Mouse (Mus musculus) testis, adult 2 months (tissue): ENCODE results near the gene 1700113H08Rik. TPM values are rescaled to one million over a fixed set of nuclear protein-coding genes. Genes with fewer than 3 reads are reported as not detected.

Experiments used
- H3K27ac ChIP-seq: fragments of 200-500 bp; 2 replicates; pipeline ENCODE4 v1.5.1; 2012; ENCODE audit warnings: low read depth, low read length; ENCODE audit not compliant: control insufficient read depth, insufficient read depth
- H3K27me3 ChIP-seq: fragments of 200-500 bp; 2 replicates; pipeline ENCODE4 v1.6.1; 2012; ENCODE audit warnings: mild to moderate bottlenecking, low read length, moderate library complexity; ENCODE audit not compliant: control insufficient read depth, insufficient read depth
- H3K36me3 ChIP-seq: fragments of 200-500 bp; 2 replicates; pipeline ENCODE4 v1.6.1; 2012; ENCODE audit warnings: mild to moderate bottlenecking, low read length; ENCODE audit not compliant: control insufficient read depth, insufficient read depth
- H3K4me1 ChIP-seq: fragments of 200-500 bp; 2 replicates; pipeline ENCODE4 v1.6.1; 2012; ENCODE audit warnings: low read length; ENCODE audit not compliant: control insufficient read depth, insufficient read depth
- H3K4me3 ChIP-seq: fragments of 200-500 bp; 2 replicates; pipeline ENCODE4 v1.5.1; 2012; ENCODE audit warnings: low read depth, mild to moderate bottlenecking, low read length, moderate library complexity, mixed read lengths; ENCODE audit not compliant: control insufficient read depth
- CTCF ChIP-seq: fragments of 200-500 bp; IDR thresholded peaks from 2 replicates; pipeline ENCODE4 v1.5.1; 2012; ENCODE audit warnings: low read depth, mild to moderate bottlenecking, inconsistent platforms, low read length, moderate library complexity; ENCODE audit not compliant: control insufficient read depth, insufficient read depth, insufficient replicate concordance
- POLR2A ChIP-seq: fragments of 200-500 bp; IDR thresholded peaks from 2 replicates; pipeline ENCODE4 v1.6.1; 2012; ENCODE audit warnings: low read depth, mild to moderate bottlenecking, inconsistent platforms, low read length, moderate library complexity; ENCODE audit not compliant: control insufficient read depth
- polyA plus RNA-seq: library from polyadenylated mRNA; depleted of rRNA; stranded (reverse); fragments of >200 nt; gene quantifications from 2 replicates; pipeline ENCODE4 v1.2.3, GENCODE M21; 2012

The 1700113H08Rik gene
- polyA plus RNA-seq, 1 experiment: 201 TPM

- H3K4me1 ChIP-seq: no peaks in the 10 kb centered on the region
- H3K36me3 ChIP-seq: no peaks in the 10 kb centered on the region
- H3K27ac ChIP-seq: no peak overlapping the region
- TF ChIP-seq POLR2A (no peak), CTCF (no peak)
- H3K27me3 ChIP-seq: no peaks in the 10 kb centered on the region
- no peak overlapping the region for H3K4me3 ChIP-seq
Measured at GRCm38 (mm10) chr10:87103286-87103685, 45.4 kb downstream of the 1700113H08Rik start.

DNA sequence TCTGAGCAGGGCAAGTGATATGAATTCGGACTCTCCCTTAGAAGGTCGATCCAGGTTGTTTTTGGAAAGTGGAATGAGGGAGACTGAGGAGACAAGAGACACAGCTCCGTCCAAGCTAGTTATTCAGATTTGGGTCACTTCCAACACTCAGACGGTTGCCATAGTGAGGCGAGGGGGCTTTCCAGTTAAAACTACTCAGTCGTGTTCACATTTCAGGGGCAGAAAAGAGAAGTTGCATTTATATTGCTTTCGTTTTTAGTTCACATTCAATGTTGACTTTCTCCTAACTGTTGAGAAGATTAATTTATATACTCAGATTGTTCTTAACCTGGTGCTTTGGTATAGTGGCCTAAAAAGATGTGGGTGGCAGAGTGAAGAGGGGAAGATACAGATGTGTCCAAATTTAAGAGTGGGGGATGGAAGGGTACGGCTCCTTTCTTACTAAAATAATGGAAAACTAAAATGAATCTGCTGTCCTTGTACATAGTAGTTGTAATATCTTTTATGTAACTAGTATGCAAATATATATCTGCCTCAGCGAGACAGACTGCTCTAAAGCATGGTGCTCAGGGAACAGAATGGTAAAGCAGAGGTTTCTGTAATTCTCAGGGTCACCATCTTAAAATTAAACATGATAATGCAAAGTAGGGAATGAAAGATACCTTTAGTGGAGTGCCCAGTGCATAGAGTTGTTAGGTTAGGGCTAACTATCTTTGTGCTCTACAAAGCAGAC is 49.9 kb downstream of the 1700113H08Rik start:
- Histone ChIP-seq H3K4me1 (no peaks in the 10 kb centered on the region), H3K27ac (no peak overlapping the region), H3K4me3 (no peak overlapping the region), H3K36me3 (no peaks in the 10 kb centered on the region), H3K27me3 (no peaks in the 10 kb centered on the region)
- TF ChIP-seq CTCF (no peak), POLR2A (no peak)

DNA sequence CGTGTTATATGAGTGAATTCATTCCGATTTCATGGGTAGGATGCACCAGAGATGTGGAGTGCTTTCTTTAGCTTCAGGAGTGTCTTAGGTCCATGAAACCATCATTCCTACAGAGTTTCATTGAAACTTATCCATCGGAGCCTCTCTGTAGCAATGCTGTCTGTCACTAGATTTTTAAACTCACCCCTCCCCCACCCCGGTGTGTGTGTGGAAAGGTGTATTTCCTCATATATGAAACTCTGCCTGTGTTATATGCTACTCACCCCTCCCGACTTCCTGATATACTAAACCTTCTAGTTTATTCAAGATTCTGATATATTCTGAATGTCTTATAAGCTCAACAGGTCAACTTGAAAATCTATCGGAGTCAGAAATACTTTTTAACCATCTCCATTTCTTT is 50.5 kb downstream of the 1700113H08Rik start:
- Histone ChIP-seq H3K36me3 (no peaks in the 10 kb centered on the region), H3K27ac (no peak overlapping the region), H3K27me3 (no peaks in the 10 kb centered on the region), H3K4me1 (no peaks in the 10 kb centered on the region), H3K4me3 (no peak overlapping the region)
- TF ChIP-seq POLR2A (no peak), CTCF (no peak)

GRCm38 (mm10) chr10:87109038-87109771 is 51.4 kb downstream of the 1700113H08Rik start:
- TF ChIP-seq POLR2A (no peak), CTCF (no peak)
- no peak overlapping the region for H3K27ac ChIP-seq
- H3K4me1 ChIP-seq: no peaks in the 10 kb centered on the region
- no peak overlapping the region for H3K4me3 ChIP-seq
- H3K36me3 ChIP-seq: no peaks in the 10 kb centered on the region
- H3K27me3 ChIP-seq: no peaks in the 10 kb centered on the region

GRCm38 (mm10) chr10:87110909-87111308 is 53.1 kb downstream of the 1700113H08Rik start:
- Histone ChIP-seq H3K36me3 (no peaks in the 10 kb centered on the region), H3K4me3 (no peak overlapping the region), H3K4me1 (no peaks in the 10 kb centered on the region), H3K27me3 (no peaks in the 10 kb centered on the region), H3K27ac (no peak overlapping the region)
- no peak for TF ChIP-seq CTCF
- TF ChIP-seq POLR2A: no peak

DNA sequence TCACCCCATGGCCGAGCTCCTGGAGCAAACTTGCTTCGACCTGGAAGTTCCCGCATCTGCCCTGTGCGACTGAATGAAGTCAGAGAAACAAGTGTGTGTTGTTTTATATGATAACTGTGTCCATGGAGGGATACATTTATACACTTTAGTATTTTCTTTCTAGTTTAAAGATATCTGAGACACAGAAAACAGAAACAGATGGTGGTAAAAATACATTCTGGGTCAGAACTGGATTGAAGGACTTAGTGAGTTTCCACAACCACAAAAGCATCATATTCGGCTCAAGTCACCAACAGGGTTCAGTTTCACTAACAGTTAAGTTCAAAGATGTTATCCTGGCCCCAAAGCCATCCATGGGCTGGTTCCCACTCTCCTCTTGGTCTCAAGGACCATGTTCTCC is 67.2 kb downstream of the 1700113H08Rik start:
- Histone ChIP-seq H3K27ac (no peak overlapping the region), H3K36me3 (no peaks in the 10 kb centered on the region), H3K4me3 (no peak overlapping the region), H3K27me3 (no peaks in the 10 kb centered on the region), H3K4me1 (peaks cover 5% of the 10 kb centered on the region; the same call in 1 of the 2 replicates)
- no peak for TF ChIP-seq CTCF
- TF ChIP-seq POLR2A: no peak

GRCm38 (mm10) chr10:87126186-87126824 is 68.5 kb downstream of the 1700113H08Rik start:
- H3K4me1 ChIP-seq: peaks cover 5% of the 10 kb centered on the region; the same call in 1 of the 2 replicates
- H3K27me3 ChIP-seq: no peaks in the 10 kb centered on the region
- TF ChIP-seq CTCF (peak; percentile 42; the same call in 1 of the 2 replicates), POLR2A (no peak)
- H3K36me3 ChIP-seq: no peaks in the 10 kb centered on the region
- H3K4me3 ChIP-seq: no peak overlapping the region
- no peak overlapping the region for H3K27ac ChIP-seq
